Mouse (Mus musculus) macrophage (primary cell): Measurements from ENCODE around the gene Hnf1a. TPM values are rescaled to one million over a fixed set of nuclear protein-coding genes. Genes with fewer than 3 reads are reported as not detected.
"Not testable (repeated sequence)": the region's sequence is repeated elsewhere in the genome, so short reads cannot be mapped to it uniquely, and the experiment has no call there.

Experiments used
- H3K27ac ChIP-seq: fragments of 350-480 bp; formaldehyde crosslinking; 2 replicates; pipeline ENCODE4 v1.9.0; 2021
- H3K36me3 ChIP-seq: fragments of 350-480 bp; formaldehyde crosslinking; 2 replicates; pipeline ENCODE4 v1.9.0; 2021; ENCODE audit errors: inconsistent target
- H3K4me3 ChIP-seq: fragments of 350-480 bp; formaldehyde crosslinking; 2 replicates; pipeline ENCODE4 v1.9.0; 2021; ENCODE audit errors: inconsistent target
- H3K79me2 ChIP-seq: fragments of 350-480 bp; formaldehyde crosslinking; 2 replicates; pipeline ENCODE4 v1.9.0; 2021; ENCODE audit errors: inconsistent target
- WGBS: methylation state at CpG from one replicate; pipeline ENCODE4 v1.1.7; 2026; ENCODE audit warnings: inconsistent platforms; ENCODE audit not compliant: missing documents; 5-methylcytosine and 5-hydroxymethylcytosine counted together
- polyA plus RNA-seq: library from polyadenylated mRNA; stranded (reverse); fragments of 250-400 nt; gene quantifications from 3 replicates; pipeline ENCODE4 v1.2.4, GENCODE M21; 2018; ENCODE audit warnings: inconsistent platforms

Hnf1a gene
- polyA plus RNA-seq, 1 experiment from 2014 or later: not detected

GRCm38 (mm10) chr5:114942766-114943130 lies 28.1 kb downstream of the Hnf1a start:
- WGBS: 57% methylated on average over 4 of the region's 4 CpGs
- H3K4me3 ChIP-seq: peak overlapping the region; percentile 95
- H3K79me2 ChIP-seq: peaks cover 19% of the 10 kb centered on the region
- peak overlapping the region; percentile 33; the same call in 1 of the 2 replicates for H3K27ac ChIP-seq
- H3K36me3 ChIP-seq: peaks cover 22% of the 10 kb centered on the region

- Histone ChIP-seq H3K4me3 (peak within 1 kb of the TSS; percentile 95), H3K27ac (peak within 1 kb of the TSS; percentile 33), H3K36me3 (peaks cover 22% of the 10 kb centered on the region), H3K79me2 (peaks cover 19% of the 10 kb centered on the region)
- 3% methylated on average over 39 of the region's 39 CpGs for WGBS
Measured at GRCm38 (mm10) chr5:114942074-114942765, 28.7 kb downstream of the Hnf1a start, which contains the start of gene 2210016L21Rik. Gene 2210016L21Rik (plus strand): TSS chr5:114942158.

- not testable (repeated sequence) for H3K27ac ChIP-seq, H3K4me3 ChIP-seq
- 58% methylated on average over 2 of the region's 3 CpGs for WGBS
- peaks cover 22% of the 10 kb centered on the region for H3K36me3 ChIP-seq
- H3K79me2 ChIP-seq: peaks cover 19% of the 10 kb centered on the region
Measured at GRCm38 (mm10) chr5:114941138-114941537, 29.8 kb downstream of the Hnf1a start.

- Histone ChIP-seq H3K4me3 (no peak overlapping the region), H3K36me3 (peaks cover 62% of the 10 kb centered on the region), H3K27ac (no peak overlapping the region), H3K79me2 (no peaks in the 10 kb centered on the region)
- 86% methylated on average over 3 of the region's 3 CpGs for WGBS
Measured at GRCm38 (mm10) chr5:114935838-114936237, 35.1 kb downstream of the Hnf1a start.

GRCm38 (mm10) chr5:114933206-114933605 lies 37.7 kb downstream of the Hnf1a start:
- WGBS: 89% methylated on average over 8 of the region's 8 CpGs
- peaks cover under 1% of the 10 kb centered on the region; the same call in 1 of the 2 replicates for H3K79me2 ChIP-seq
- no peak overlapping the region for H3K4me3 ChIP-seq
- H3K36me3 ChIP-seq: peaks cover 88% of the 10 kb centered on the region
- no peak overlapping the region for H3K27ac ChIP-seq

GRCm38 (mm10) chr5:114931626-114932025 lies 39.3 kb downstream of the Hnf1a start:
- Histone ChIP-seq H3K4me3 (no peak overlapping the region), H3K27ac (no peak overlapping the region), H3K36me3 (peaks cover 88% of the 10 kb centered on the region), H3K79me2 (peaks cover 16% of the 10 kb centered on the region)
- WGBS: 66% methylated on average over 5 of the region's 5 CpGs

GRCm38 (mm10) chr5:114926753-114927152 lies 44.1 kb downstream of the Hnf1a start:
- Histone ChIP-seq H3K4me3 (no peak overlapping the region), H3K27ac (no peak overlapping the region), H3K79me2 (peaks cover 52% of the 10 kb centered on the region), H3K36me3 (peaks cover 62% of the 10 kb centered on the region)
- 88% methylated on average over 9 of the region's 9 CpGs for WGBS

- Histone ChIP-seq H3K4me3 (no peak overlapping the region), H3K36me3 (peaks cover 57% of the 10 kb centered on the region), H3K79me2 (peaks cover 52% of the 10 kb centered on the region), H3K27ac (no peak overlapping the region)
- WGBS: 100% methylated on average over 1 of the region's 1 CpGs
Measured at GRCm38 (mm10) chr5:114926153-114926684, 44.7 kb downstream of the Hnf1a start.

GRCm38 (mm10) chr5:114922998-114923473 lies 47.9 kb downstream of the Hnf1a start, which contains the start of gene Oasl1:
Gene Oasl1 (plus strand): TSS chr5:114923240.
- H3K4me3 ChIP-seq: peak within 1 kb of the TSS; percentile 46
- WGBS: 20% methylated on average over 15 of the region's 15 CpGs
- peaks cover 51% of the 10 kb centered on the region for H3K79me2 ChIP-seq
- H3K36me3 ChIP-seq: peaks cover 27% of the 10 kb centered on the region
- peak within 1 kb of the TSS; percentile 59 for H3K27ac ChIP-seq

GRCm38 (mm10) chr5:114922366-114922731 lies 48.5 kb downstream of the Hnf1a start:
- peaks cover 44% of the 10 kb centered on the region for H3K79me2 ChIP-seq
- H3K36me3 ChIP-seq: peaks cover 20% of the 10 kb centered on the region
- peak overlapping the region; percentile 59 for H3K27ac ChIP-seq
- 19% methylated on average over 10 of the region's 10 CpGs for WGBS
- peak overlapping the region; percentile 46; the same call in 1 of the 2 replicates for H3K4me3 ChIP-seq

- peak overlapping the region; percentile 46 for H3K4me3 ChIP-seq
- H3K27ac ChIP-seq: peak overlapping the region; percentile 59
- H3K36me3 ChIP-seq: peaks cover 14% of the 10 kb centered on the region
- 15% methylated on average over 19 of the region's 19 CpGs for WGBS
- peaks cover 38% of the 10 kb centered on the region for H3K79me2 ChIP-seq
Measured at GRCm38 (mm10) chr5:114921551-114922365, 49.1 kb downstream of the Hnf1a start.

GRCm38 (mm10) chr5:114917357-114917756 lies 53.5 kb downstream of the Hnf1a start:
- H3K79me2 ChIP-seq: not testable (repeated sequence)

GRCm38 (mm10) chr5:114916777-114917176 lies 54.1 kb downstream of the Hnf1a start:
- WGBS: 39% methylated on average over 3 of the region's 4 CpGs
- Histone ChIP-seq H3K36me3 (peaks cover 13% of the 10 kb centered on the region), H3K79me2 (no peaks in the 10 kb centered on the region), H3K27ac (peak overlapping the region; percentile 52), H3K4me3 (no peak overlapping the region)

More at GRCm38 (mm10) chr5:114917357-114917756, 53.5 kb downstream of the Hnf1a start:
- 100% methylated on average over 5 of the region's 5 CpGs for WGBS
- not testable (repeated sequence) for H3K4me3 ChIP-seq, H3K27ac ChIP-seq, H3K36me3 ChIP-seq

GRCm38 (mm10) chr5:114915854-114916253 lies 55.0 kb downstream of the Hnf1a start:
- H3K79me2 ChIP-seq: no peaks in the 10 kb centered on the region
- peaks cover 22% of the 10 kb centered on the region for H3K36me3 ChIP-seq
- H3K27ac ChIP-seq: no peak overlapping the region
- H3K4me3 ChIP-seq: no peak overlapping the region
- WGBS: 64% methylated on average over 5 of the region's 5 CpGs
